Mouse (Mus musculus): Measurements from ENCODE around the gene Endog.

- TF ChIP-seq CTCF (IDR thresholded peaks at IDR 0.05; ENCODE audit: insufficient read depth, low read depth, low read length) = no peak
- TF ChIP-seq POLR2A (IDR thresholded peaks at IDR 0.05; ENCODE audit: insufficient read depth, low read depth, low read length) = peak; percentile 49; the same call in 1 of the 2 replicates
Observed at GRCm38 (mm10) chr2:30205629-30206357, 34.5 kb downstream of the Endog start, which contains the start of gene Kyat1.

All from olfactory bulb, adult 2 months (tissue).